Mouse (Mus musculus): Measurements from ENCODE around the gene Nup37. TPM values are rescaled to one million over a fixed set of nuclear protein-coding genes. Genes with fewer than 3 reads are reported as not detected.

The Nup37 gene
- 7.3 and 8.2 TPM in 2 replicates for polyA plus RNA-seq (2012; rRNA removed)

- DNase-seq (ENCODE audit: extremely low spot score in 1 of 2, low spot score in 1 of 2), result peak; percentile 49 to 87
Observed at GRCm38 (mm10) chr10:88146707-88147477, at the start of gene Nup37, which contains the start of gene Parpbp. TSS of gene Nup37 (plus strand) at chr10:88146992. TSS of gene Parpbp (minus strand) at chr10:88146941.

GRCm38 (mm10) chr10:88106169-88106568, 40.6 kb upstream of the Nup37 start:
- no peak for DNase-seq (ENCODE audit: extremely low spot score in 1 of 2, low spot score in 1 of 2)

GRCm38 (mm10) chr10:88113290-88113689, 33.5 kb upstream of the Nup37 start:
- DNase-seq (ENCODE audit: extremely low spot score in 1 of 2, low spot score in 1 of 2), result no peak

GRCm38 (mm10) chr10:88119721-88120120, 27.1 kb upstream of the Nup37 start:
- peak in 1 of 2 experiments; percentile 20 for DNase-seq (ENCODE audit: extremely low spot score in 1 of 2, low spot score in 1 of 2)

- DNase-seq (ENCODE audit: extremely low spot score in 1 of 2, low spot score in 1 of 2), result no peak
Observed at GRCm38 (mm10) chr10:88135630-88136029, 11.2 kb upstream of the Nup37 start.

GRCm38 (mm10) chr10:88146187-88146586, 605 bp upstream of the Nup37 start:
- DNase-seq (ENCODE audit: extremely low spot score in 1 of 2, low spot score in 1 of 2), result no peak

GRCm38 (mm10) chr10:88150381-88150780, 3.6 kb downstream of the Nup37 start:
- no peak for DNase-seq (ENCODE audit: extremely low spot score in 1 of 2, low spot score in 1 of 2)

- DNase-seq (ENCODE audit: extremely low spot score in 1 of 2, low spot score in 1 of 2), result peak in 1 of 2 experiments; percentile 43
Observed at GRCm38 (mm10) chr10:88151658-88152057, 4.9 kb downstream of the Nup37 start.

- DNase-seq (ENCODE audit: extremely low spot score in 1 of 2, low spot score in 1 of 2), result no peak
Observed at GRCm38 (mm10) chr10:88162096-88162495, 15.3 kb downstream of the Nup37 start.

- DNase-seq (ENCODE audit: extremely low spot score in 1 of 2, low spot score in 1 of 2), result no peak
Observed at GRCm38 (mm10) chr10:88162676-88163075, 15.9 kb downstream of the Nup37 start.

GRCm38 (mm10) chr10:88166158-88166557, 19.4 kb downstream of the Nup37 start:
- DNase-seq (ENCODE audit: extremely low spot score in 1 of 2, low spot score in 1 of 2), result no peak

- no peak for DNase-seq (ENCODE audit: extremely low spot score in 1 of 2, low spot score in 1 of 2)
Observed at GRCm38 (mm10) chr10:88167438-88168077, 20.8 kb downstream of the Nup37 start.

- no peak for DNase-seq (ENCODE audit: extremely low spot score in 1 of 2, low spot score in 1 of 2)
Observed at GRCm38 (mm10) chr10:88200541-88200940, 53.7 kb downstream of the Nup37 start.

GRCm38 (mm10) chr10:88200951-88201638, 54.3 kb downstream of the Nup37 start, which contains the start of gene Washc3:
TSS of gene Washc3 (plus strand) at chr10:88201093.
- DNase-seq (ENCODE audit: extremely low spot score in 1 of 2, low spot score in 1 of 2), result peak; percentile 88 to 97

- no peak for DNase-seq (ENCODE audit: extremely low spot score in 1 of 2, low spot score in 1 of 2)
Observed at GRCm38 (mm10) chr10:88201650-88202049, 54.9 kb downstream of the Nup37 start.

- no peak for DNase-seq (ENCODE audit: extremely low spot score in 1 of 2, low spot score in 1 of 2)
Observed at GRCm38 (mm10) chr10:88202581-88202980, 55.8 kb downstream of the Nup37 start.

- DNase-seq (ENCODE audit: extremely low spot score in 1 of 2, low spot score in 1 of 2), result no peak
Observed at GRCm38 (mm10) chr10:88203236-88203635, 56.4 kb downstream of the Nup37 start.

- peak in 1 of 2 experiments; percentile 6 for DNase-seq (ENCODE audit: extremely low spot score in 1 of 2, low spot score in 1 of 2)
Observed at GRCm38 (mm10) chr10:88212644-88213043, 65.9 kb downstream of the Nup37 start.

- no peak for DNase-seq (ENCODE audit: extremely low spot score in 1 of 2, low spot score in 1 of 2)
Observed at GRCm38 (mm10) chr10:88214800-88215514, 68.2 kb downstream of the Nup37 start.

GRCm38 (mm10) chr10:88218161-88218560, 71.4 kb downstream of the Nup37 start:
- DNase-seq (ENCODE audit: extremely low spot score in 1 of 2, low spot score in 1 of 2), result no peak

GRCm38 (mm10) chr10:88221718-88222117, 74.9 kb downstream of the Nup37 start:
- no peak for DNase-seq (ENCODE audit: extremely low spot score in 1 of 2, low spot score in 1 of 2)
